Mouse (Mus musculus): ENCODE measurements around the gene Imp3.
A peak's percentile ranks its signal among the peaks of the same experiment; 100 is the strongest.

DNA sequence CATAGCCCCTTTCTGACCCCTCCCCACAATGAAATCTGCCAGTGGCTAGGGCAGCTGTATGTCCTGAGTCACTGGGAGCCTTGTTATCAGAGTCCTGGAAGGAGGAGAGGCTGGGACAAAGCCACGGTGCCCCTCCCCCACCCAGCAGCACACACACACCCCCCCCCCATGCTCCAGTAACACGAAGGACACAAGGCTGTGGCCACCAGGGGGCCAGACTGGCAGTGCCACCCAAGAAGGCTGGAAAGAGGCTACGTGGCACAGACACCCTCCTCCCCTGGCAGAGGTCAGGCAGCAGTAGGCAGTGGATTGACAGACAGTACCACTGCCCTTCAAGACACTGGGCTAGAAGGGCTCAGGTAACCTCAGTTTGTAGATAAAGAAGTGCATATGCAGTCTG lies 43.3 kb upstream of the Imp3 start:
- TF ChIP-seq CTCF (IDR thresholded peaks at IDR 0.05) (peak; percentile 72), EP300 (IDR thresholded peaks at IDR 0.05) (no peak)

Data from lung, postnatal 0 days (tissue).